Mouse (Mus musculus): ENCODE measurements around the gene Dcp1b. TPM values are rescaled to one million over a fixed set of nuclear protein-coding genes. Genes with fewer than 3 reads are reported as not detected.

Dcp1b gene
- polyA plus RNA-seq, 1 experiment from 2014 or later = 8.6 TPM

GRCm38 (mm10) chr6:119219237-119219870 is 44.3 kb downstream of the Dcp1b start:
- H3K36me3 ChIP-seq (ENCODE audit: control insufficient read depth, insufficient read depth, low read length) = no peaks in the 10 kb centered on the region
- H3K4me3 ChIP-seq (ENCODE audit: control insufficient read depth in 1 of 2, insufficient read depth in 1 of 2, low read depth in 1 of 2, low read length in 2 of 2) = no peak overlapping the region
- H3K27me3 ChIP-seq (ENCODE audit: control insufficient read depth, insufficient read depth, low read length) = no peaks in the 10 kb centered on the region
- no peak overlapping the region for H3K4me2 ChIP-seq (ENCODE audit: low read length)
- H3K9me3 ChIP-seq (ENCODE audit: control insufficient read depth, low read length) = no peaks in the 10 kb centered on the region
- 0 out of 2 replicates have a peak overlapping the region, but pooled peaks have one; percentile 2 for H3K9ac ChIP-seq (ENCODE audit: low read length)
- H3K4me1 ChIP-seq (ENCODE audit: control insufficient read depth in 2 of 2, insufficient read depth in 2 of 2, low read length in 2 of 2) = peaks cover 27 to 43% of the 10 kb centered on the region in 2 experiments
- 65% methylated on average over 15 of the region's 15 CpGs for WGBS
- no peak overlapping the region for H3K27ac ChIP-seq (replicated peaks in 1 of 2; ENCODE audit: control insufficient read depth in 1 of 2, insufficient read depth in 1 of 2, low read depth in 2 of 2, low read length in 2 of 2)
- ATAC-seq (ENCODE audit: insufficient number of reproducible peaks, insufficient read depth, low FRiP score, low read depth) = no peak

- 37% methylated on average over 10 of the region's 10 CpGs for WGBS
- no peak for ATAC-seq (ENCODE audit: insufficient number of reproducible peaks, insufficient read depth, low FRiP score, low read depth)
Observed at GRCm38 (mm10) chr6:119220297-119220696, 45.2 kb downstream of the Dcp1b start.

GRCm38 (mm10) chr6:119224451-119225195 is 49.6 kb downstream of the Dcp1b start:
- 79% methylated on average over 13 of the region's 13 CpGs for WGBS
- H3K36me3 ChIP-seq (ENCODE audit: control insufficient read depth, insufficient read depth, low read length) = no peaks in the 10 kb centered on the region
- H3K4me2 ChIP-seq (ENCODE audit: low read length) = no peak overlapping the region
- no peak overlapping the region for H3K9ac ChIP-seq (ENCODE audit: low read length)
- H3K9me3 ChIP-seq (ENCODE audit: control insufficient read depth, low read length) = no peaks in the 10 kb centered on the region
- H3K4me3 ChIP-seq (ENCODE audit: control insufficient read depth in 1 of 2, insufficient read depth in 1 of 2, low read depth in 1 of 2, low read length in 2 of 2) = no peak overlapping the region
- ATAC-seq (ENCODE audit: insufficient number of reproducible peaks, insufficient read depth, low FRiP score, low read depth) = no peak
- no peak overlapping the region for H3K27ac ChIP-seq (replicated peaks in 1 of 2; ENCODE audit: control insufficient read depth in 1 of 2, insufficient read depth in 1 of 2, low read depth in 2 of 2, low read length in 2 of 2)
- H3K27me3 ChIP-seq (ENCODE audit: control insufficient read depth, insufficient read depth, low read length) = no peaks in the 10 kb centered on the region
- H3K4me1 ChIP-seq (ENCODE audit: control insufficient read depth in 2 of 2, insufficient read depth in 2 of 2, low read length in 2 of 2) = peaks cover 2 to 5% of the 10 kb centered on the region in 2 experiments; a peak in 1 of 4 replicates

More at GRCm38 (mm10) chr6:119220297-119220696, 45.2 kb downstream of the Dcp1b start:
- no peak overlapping the region for H3K4me3 ChIP-seq (ENCODE audit: control insufficient read depth in 1 of 2, insufficient read depth in 1 of 2, low read depth in 1 of 2, low read length in 2 of 2)
- H3K4me1 ChIP-seq (ENCODE audit: control insufficient read depth in 2 of 2, insufficient read depth in 2 of 2, low read length in 2 of 2) = peaks cover 20 to 34% of the 10 kb centered on the region in 2 experiments
- H3K4me2 ChIP-seq (ENCODE audit: low read length) = no peak overlapping the region
- no peak overlapping the region for H3K27ac ChIP-seq (replicated peaks in 1 of 2; ENCODE audit: control insufficient read depth in 1 of 2, insufficient read depth in 1 of 2, low read depth in 2 of 2, low read length in 2 of 2)
- H3K36me3 ChIP-seq (ENCODE audit: control insufficient read depth, insufficient read depth, low read length) = no peaks in the 10 kb centered on the region
- H3K9me3 ChIP-seq (ENCODE audit: control insufficient read depth, low read length) = no peaks in the 10 kb centered on the region
- H3K9ac ChIP-seq (ENCODE audit: low read length) = no peak overlapping the region
- no peaks in the 10 kb centered on the region for H3K27me3 ChIP-seq (ENCODE audit: control insufficient read depth, insufficient read depth, low read length)

GRCm38 (mm10) chr6:119225226-119225625 is 50.2 kb downstream of the Dcp1b start:
- no peaks in the 10 kb centered on the region for H3K9me3 ChIP-seq (ENCODE audit: control insufficient read depth, low read length)
- H3K4me1 ChIP-seq (ENCODE audit: control insufficient read depth in 2 of 2, insufficient read depth in 2 of 2, low read length in 2 of 2) = no peaks in the 10 kb centered on the region; a peak in 1 of 4 replicates
- 83% methylated on average over 12 of the region's 12 CpGs for WGBS
- H3K4me2 ChIP-seq (ENCODE audit: low read length) = no peak overlapping the region
- H3K27ac ChIP-seq (replicated peaks in 1 of 2; ENCODE audit: control insufficient read depth in 1 of 2, insufficient read depth in 1 of 2, low read depth in 2 of 2, low read length in 2 of 2) = no peak overlapping the region
- no peak for ATAC-seq (ENCODE audit: insufficient number of reproducible peaks, insufficient read depth, low FRiP score, low read depth)
- H3K36me3 ChIP-seq (ENCODE audit: control insufficient read depth, insufficient read depth, low read length) = no peaks in the 10 kb centered on the region
- H3K27me3 ChIP-seq (ENCODE audit: control insufficient read depth, insufficient read depth, low read length) = no peaks in the 10 kb centered on the region
- no peak overlapping the region for H3K4me3 ChIP-seq (ENCODE audit: control insufficient read depth in 1 of 2, insufficient read depth in 1 of 2, low read depth in 1 of 2, low read length in 2 of 2)
- H3K9ac ChIP-seq (ENCODE audit: low read length) = no peak overlapping the region

- no peak overlapping the region for H3K27ac ChIP-seq (replicated peaks in 1 of 2; ENCODE audit: control insufficient read depth in 1 of 2, insufficient read depth in 1 of 2, low read depth in 2 of 2, low read length in 2 of 2)
- H3K9me3 ChIP-seq (ENCODE audit: control insufficient read depth, low read length) = no peaks in the 10 kb centered on the region
- H3K4me2 ChIP-seq (ENCODE audit: low read length) = no peak overlapping the region
- ATAC-seq (ENCODE audit: insufficient number of reproducible peaks, insufficient read depth, low FRiP score, low read depth) = no peak
- no peaks in the 10 kb centered on the region for H3K27me3 ChIP-seq (ENCODE audit: control insufficient read depth, insufficient read depth, low read length)
- H3K36me3 ChIP-seq (ENCODE audit: control insufficient read depth, insufficient read depth, low read length) = no peaks in the 10 kb centered on the region
- no peaks in the 10 kb centered on the region; a peak in 1 of 4 replicates for H3K4me1 ChIP-seq (ENCODE audit: control insufficient read depth in 2 of 2, insufficient read depth in 2 of 2, low read length in 2 of 2)
- WGBS = 85% methylated on average over 6 of the region's 6 CpGs
- no peak overlapping the region for H3K4me3 ChIP-seq (ENCODE audit: control insufficient read depth in 1 of 2, insufficient read depth in 1 of 2, low read depth in 1 of 2, low read length in 2 of 2)
- H3K9ac ChIP-seq (ENCODE audit: low read length) = no peak overlapping the region
Observed at GRCm38 (mm10) chr6:119225731-119226130, 50.7 kb downstream of the Dcp1b start.

GRCm38 (mm10) chr6:119227001-119227400 is 51.9 kb downstream of the Dcp1b start:
- ATAC-seq (ENCODE audit: insufficient number of reproducible peaks, insufficient read depth, low FRiP score, low read depth) = no peak

GRCm38 (mm10) chr6:119228861-119229603 is 54.0 kb downstream of the Dcp1b start:
- no peak overlapping the region for H3K9ac ChIP-seq (ENCODE audit: low read length)
- H3K4me2 ChIP-seq (ENCODE audit: low read length) = no peak overlapping the region
- no peak overlapping the region for H3K4me3 ChIP-seq (ENCODE audit: control insufficient read depth in 1 of 2, insufficient read depth in 1 of 2, low read depth in 1 of 2, low read length in 2 of 2)
- H3K36me3 ChIP-seq (ENCODE audit: control insufficient read depth, insufficient read depth, low read length) = no peaks in the 10 kb centered on the region
- no peaks in the 10 kb centered on the region for H3K9me3 ChIP-seq (ENCODE audit: control insufficient read depth, low read length)
- H3K4me1 ChIP-seq (ENCODE audit: control insufficient read depth in 2 of 2, insufficient read depth in 2 of 2, low read length in 2 of 2) = no peaks in the 10 kb centered on the region; a peak in 1 of 4 replicates
- WGBS = 76% methylated on average over 11 of the region's 11 CpGs
- no peak overlapping the region for H3K27ac ChIP-seq (replicated peaks in 1 of 2; ENCODE audit: control insufficient read depth in 1 of 2, insufficient read depth in 1 of 2, low read depth in 2 of 2, low read length in 2 of 2)
- no peak for ATAC-seq (ENCODE audit: insufficient number of reproducible peaks, insufficient read depth, low FRiP score, low read depth)
- H3K27me3 ChIP-seq (ENCODE audit: control insufficient read depth, insufficient read depth, low read length) = no peaks in the 10 kb centered on the region

More at GRCm38 (mm10) chr6:119227001-119227400, 51.9 kb downstream of the Dcp1b start:
- 81% methylated on average over 8 of the region's 8 CpGs for WGBS
- no peak overlapping the region for H3K4me2 ChIP-seq (ENCODE audit: low read length)
- no peaks in the 10 kb centered on the region for H3K36me3 ChIP-seq (ENCODE audit: control insufficient read depth, insufficient read depth, low read length)
- H3K4me3 ChIP-seq (ENCODE audit: control insufficient read depth in 1 of 2, insufficient read depth in 1 of 2, low read depth in 1 of 2, low read length in 2 of 2) = no peak overlapping the region
- no peaks in the 10 kb centered on the region for H3K27me3 ChIP-seq (ENCODE audit: control insufficient read depth, insufficient read depth, low read length)
- no peaks in the 10 kb centered on the region for H3K9me3 ChIP-seq (ENCODE audit: control insufficient read depth, low read length)
- H3K4me1 ChIP-seq (ENCODE audit: control insufficient read depth in 2 of 2, insufficient read depth in 2 of 2, low read length in 2 of 2) = no peaks in the 10 kb centered on the region; a peak in 1 of 4 replicates
- H3K9ac ChIP-seq (ENCODE audit: low read length) = no peak overlapping the region
- no peak overlapping the region for H3K27ac ChIP-seq (replicated peaks in 1 of 2; ENCODE audit: control insufficient read depth in 1 of 2, insufficient read depth in 1 of 2, low read depth in 2 of 2, low read length in 2 of 2)
